Mouse (Mus musculus) CD4-positive helper T cell, adult 2 months (primary cell): ENCODE measurements around the gene Hivep2.

Experiments used
- DNase-seq: peaks from one replicate; pipeline ENCODE4 v3.0.0-alpha.2; 2012; ENCODE audit warnings: low read depth, missing footprints, low spot score

Gene Hivep2

DNA sequence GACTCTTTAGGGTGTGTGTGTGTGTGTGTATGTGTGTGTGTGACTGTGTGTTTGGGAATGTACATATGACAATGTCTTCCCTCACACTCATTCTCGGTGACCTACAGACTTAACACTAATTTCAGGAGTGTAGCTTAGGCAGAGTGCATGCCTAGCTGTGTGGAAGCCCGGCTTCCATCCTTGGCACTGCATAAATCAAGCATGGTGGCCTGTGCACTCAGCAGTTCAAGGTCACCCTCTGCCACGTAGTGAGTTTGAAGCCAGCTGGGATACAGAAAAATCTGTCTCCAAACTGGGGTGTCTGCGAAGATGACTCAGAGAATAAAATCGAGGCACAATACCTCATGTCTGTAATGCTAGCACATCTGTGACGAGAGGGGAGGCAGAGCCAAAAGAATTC is 115.0 kb downstream of the Hivep2 start:
- no peak for DNase-seq

DNA sequence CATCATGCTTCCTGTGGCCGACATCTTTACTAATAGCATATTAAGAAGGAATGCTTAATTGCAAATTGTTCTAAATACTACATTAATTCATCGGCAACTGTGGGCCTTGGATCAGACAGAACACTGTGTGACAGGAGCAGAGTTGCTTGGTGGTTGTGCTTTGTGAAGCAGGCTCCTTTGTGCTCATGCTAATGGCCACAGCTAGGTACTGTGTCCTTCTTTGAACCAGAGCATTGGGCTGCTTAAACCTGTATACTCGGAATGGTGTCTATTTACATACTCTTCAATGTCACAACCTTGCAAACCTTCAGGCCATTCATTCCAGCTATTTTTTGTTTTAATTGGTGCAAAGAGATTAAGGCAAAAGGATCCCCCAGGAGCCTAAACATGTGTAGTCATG is 115.9 kb downstream of the Hivep2 start:
- DNase-seq = no peak

DNA sequence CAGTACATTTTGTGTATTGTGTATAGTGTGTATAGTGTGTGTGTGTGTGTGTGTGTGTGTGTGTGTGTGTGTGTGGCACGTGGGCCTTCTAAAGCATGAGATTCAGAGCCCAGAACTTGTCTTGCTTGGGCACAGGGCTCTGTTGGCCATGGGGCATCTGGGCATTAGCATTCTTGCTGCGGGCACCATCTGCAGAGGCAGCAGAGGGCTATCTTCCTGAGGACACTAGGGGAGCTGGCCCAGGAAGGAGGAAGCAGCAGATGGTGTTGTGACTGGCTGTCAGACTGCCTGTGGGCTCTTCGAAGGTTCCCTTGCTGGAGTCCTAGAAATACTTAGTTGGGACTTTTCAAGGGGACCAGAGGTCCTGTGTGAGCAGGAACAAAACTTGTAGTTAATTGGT is 116.4 kb downstream of the Hivep2 start:
- no peak for DNase-seq

DNA sequence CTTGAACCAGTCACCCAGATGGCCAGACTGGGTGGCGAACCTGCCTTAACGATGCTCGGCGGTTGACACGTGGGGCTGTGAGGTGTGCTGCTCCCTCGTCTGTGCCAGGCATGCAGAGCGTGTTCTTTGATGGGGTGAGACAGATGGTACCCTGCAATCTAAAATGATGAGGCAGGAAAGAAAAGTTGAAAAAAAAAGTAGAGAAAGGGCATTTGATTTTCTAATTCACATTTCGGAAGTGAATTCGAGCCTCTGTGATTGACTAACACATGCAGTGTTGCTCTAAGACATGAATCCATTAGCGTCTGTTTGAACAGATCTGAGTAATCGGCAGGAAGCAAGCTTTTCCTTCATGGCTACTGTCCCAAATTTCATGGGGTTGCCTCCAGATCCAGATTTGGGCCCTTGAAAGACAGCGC is 119.4 kb downstream of the Hivep2 start:
- peak; percentile 75 for DNase-seq

DNA sequence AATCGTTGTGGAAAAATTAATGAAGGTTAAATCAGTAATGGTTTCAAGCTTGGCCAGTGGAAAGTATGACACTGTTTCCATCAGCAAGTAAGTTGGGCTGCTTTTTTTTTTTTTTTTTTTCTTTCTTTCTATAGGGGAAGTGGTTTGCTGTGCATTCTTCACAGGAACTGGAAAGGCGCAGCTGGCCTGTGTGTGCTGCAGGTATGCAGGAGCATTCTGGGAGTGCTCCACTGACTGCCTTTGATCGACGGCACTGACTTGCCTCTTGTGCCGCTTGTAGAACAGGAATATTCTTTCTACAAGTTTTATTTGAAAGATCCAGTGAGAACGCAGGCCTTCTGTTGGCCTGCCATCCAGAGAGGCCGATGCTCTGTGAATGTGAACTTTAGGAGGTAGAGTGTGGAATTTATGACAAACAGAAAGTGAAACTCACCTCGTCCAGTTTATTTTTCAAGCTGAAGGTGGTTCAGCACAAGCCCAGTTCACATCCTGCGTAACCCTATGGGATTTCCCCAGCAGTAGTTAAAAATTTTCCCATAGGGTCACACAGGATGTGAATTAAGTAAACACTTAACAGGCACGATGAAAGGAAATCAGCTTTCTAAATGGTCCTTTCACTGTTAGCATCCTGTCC is 120.1 kb downstream of the Hivep2 start:
- DNase-seq = peak; percentile 93

DNA sequence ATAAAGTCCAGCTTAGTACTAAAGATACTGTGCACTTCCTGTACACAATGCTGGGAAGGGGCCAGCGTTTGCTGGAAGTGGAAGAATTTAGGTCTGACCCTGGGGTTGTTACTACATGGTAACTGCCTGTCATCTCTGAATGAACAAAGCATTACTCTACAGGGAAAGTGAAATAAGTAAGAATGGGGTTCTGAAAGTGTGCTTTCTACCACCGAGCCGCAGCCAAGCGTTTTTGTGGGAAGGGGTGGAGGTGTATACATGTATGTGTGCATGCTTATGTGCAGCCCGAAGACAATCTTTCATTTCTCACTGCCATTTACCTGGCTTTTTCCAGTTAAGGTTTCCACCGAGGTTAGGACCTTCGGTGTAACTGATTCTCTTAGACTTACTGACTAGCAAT is 121.4 kb downstream of the Hivep2 start:
- DNase-seq = peak; percentile 49

DNA sequence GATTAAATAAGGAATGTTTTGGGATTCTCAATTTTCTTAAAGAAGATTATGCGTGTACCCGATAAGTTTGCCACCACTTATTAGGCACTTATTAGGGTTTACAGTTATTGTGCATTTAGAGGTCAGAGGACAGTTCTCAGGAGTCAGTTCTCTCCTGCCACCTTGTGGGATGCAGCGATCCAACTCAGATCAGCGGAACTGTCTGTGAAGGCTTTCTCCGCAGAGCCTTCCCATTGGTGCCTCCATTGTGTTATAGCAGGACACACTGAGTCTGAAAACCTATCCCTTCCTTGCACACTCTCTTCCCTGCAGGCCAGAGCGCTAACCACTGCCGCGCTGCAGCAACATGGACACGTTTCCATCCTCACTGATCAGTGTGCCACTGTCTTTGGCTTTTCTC is 123.6 kb downstream of the Hivep2 start:
- DNase-seq = peak; percentile 25

DNA sequence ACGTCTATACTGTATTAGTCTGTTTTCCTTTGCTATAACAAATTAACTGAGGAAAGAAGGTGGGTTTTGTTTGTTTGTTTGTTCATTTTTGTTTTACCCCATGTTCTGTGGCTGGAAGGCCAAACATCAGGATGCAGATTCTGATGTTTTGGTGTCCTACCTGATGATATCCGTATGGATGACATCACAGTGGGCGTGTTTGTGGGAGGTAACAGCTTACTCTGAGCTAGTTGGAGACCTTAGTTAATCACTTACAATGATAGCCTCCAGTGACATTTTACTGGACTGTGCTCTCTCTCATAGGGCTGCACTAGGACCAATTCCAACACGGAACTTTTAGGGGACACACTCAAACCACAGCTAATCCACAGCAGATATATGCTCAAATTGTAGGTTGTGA is 128.2 kb downstream of the Hivep2 start:
- DNase-seq = no peak

DNA sequence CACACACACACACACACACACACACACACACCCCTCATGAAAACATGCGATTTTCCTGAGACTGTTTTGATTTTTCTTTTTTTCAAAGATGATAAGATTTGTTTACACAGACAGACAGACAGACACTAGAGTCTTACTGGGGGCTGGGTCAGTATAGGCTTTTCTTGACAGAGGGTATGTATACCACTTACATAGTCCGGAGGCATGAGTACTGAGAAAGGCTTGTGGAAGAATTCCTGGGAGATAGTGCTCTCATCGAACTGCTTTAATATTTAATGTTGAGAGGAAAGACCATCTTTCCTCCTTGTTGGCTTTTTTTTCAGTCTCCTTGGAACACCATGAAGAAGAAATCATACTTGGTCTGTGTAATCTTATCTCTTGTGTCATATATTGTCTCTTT is 130.2 kb downstream of the Hivep2 start:
- DNase-seq = no peak

DNA sequence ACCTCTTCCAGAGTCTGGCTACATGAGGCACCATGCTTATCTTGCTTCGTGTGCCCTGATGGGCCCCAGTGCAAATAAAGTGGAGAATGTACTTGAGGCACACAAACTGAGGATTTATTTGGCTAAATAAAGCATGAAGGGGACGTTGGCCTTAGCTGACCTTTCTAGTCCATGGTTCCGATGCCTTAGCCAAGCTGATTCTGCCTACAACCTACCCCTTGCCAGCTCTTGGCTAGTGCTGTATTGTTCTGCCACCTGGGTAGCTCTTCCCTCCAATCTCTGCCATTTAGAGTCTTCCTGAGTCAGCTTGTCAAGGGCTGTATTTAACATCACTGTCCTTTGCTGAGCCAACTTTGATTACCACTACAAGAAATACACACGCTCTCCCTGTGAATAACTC is 133.3 kb downstream of the Hivep2 start:
- DNase-seq = no peak

DNA sequence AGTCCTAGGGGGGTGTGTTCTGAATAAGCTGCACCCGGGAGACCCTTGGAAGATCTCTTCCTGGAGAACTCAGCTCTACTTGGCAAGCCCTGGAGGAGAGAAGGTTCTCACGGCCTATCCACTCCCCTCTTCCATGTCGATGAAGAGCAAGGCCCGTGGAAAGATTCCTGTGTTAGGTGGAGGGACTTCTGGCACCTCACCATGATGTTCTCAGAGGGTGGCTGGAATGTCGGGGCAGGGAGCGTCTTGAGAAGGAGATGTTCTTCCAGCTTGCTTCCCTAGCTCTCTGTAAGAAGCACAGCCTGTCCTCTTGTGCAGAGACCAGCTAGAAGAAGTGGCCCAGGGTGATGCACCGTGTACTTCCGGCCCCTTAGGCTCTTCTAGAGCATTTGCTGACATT is 134.2 kb downstream of the Hivep2 start:
- DNase-seq = no peak

DNA sequence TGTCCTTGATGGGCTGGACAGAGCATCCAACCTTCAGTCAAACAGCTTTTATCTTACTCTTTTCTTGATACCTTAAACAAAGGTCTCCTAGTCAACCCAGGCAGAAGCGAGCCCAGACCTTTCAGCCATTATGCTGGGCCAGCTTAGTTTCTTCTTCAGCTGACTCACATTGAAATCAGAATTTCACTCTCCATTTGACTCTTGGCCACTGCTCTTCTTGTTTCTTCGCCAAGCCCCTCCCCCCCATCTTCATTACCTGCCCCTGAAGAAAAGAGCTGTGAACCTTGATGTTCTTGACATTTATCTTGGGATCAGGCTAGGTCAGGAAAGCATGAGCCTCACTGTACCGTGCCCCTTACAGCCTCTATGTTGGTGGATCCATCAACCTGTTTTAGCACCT is 135.0 kb downstream of the Hivep2 start:
- DNase-seq = no peak

DNA sequence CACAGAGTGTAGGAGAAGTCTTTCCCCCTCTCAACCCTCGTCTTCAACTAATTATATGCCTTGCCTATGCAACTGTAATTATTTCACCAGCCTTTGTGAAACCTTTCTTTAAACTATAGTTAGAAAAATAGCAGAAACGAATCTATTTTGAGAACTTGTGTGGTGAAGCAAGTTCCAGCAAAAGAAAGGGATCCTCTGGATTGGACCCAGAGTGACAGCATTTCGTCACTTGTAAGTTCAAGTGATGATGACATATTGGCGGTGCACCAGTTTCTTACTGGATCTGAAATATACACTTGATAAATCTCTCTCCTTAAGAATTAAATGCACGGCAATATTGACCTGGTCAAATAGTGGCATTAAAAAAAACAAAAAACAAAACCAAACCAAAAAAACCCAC is 136.1 kb downstream of the Hivep2 start:
- no peak for DNase-seq

DNA sequence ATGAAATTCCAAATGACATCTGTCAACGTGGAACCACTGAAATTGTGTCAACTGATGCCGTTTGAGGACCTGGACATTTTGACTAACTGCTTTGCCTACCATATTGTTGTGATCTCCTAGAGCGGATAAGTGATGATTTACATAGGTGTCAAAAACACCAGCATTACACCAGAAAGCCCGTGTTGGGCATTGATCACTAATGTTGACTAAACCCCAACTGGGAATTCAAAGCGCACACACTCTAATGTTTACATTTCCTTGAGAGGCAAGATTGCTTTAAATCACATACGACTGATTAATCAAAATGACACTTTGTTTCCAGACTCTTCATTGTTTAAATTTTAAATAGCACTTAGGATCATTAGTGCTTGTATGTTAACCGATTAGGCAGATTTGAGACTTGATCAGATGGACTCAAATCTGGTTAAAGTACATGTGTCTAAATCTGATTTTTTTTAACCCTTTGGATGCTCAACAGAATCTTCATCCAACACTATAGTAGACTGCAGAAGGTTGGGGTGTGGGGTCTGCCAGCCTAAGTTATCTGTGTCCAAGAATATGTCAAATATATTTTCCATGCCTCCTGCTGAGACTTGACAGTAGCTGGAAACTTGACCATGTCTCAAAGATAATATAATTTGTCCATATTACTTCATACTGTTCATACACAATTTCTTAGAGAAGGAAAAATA is 142.3 kb downstream of the Hivep2 start:
- no peak for DNase-seq

DNA sequence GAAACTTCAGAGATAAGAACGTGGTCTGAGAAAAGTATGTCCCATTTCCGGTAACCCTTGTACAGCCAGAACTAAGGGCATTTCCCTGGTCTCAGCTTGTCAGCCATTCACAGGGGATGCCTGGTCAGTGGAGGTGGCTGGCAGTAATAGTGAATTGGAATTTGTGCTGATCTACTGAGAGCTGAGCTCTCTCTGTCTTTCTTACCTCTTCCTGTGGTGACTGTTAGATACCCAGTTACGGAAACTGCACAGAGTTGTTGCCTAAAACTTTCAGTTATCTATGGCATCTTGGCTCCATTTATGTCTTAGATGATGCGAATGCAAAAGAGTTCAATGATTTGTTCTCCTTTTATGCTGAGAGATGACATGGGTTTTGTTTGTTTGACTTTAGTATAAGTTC is 150.0 kb downstream of the Hivep2 start:
- DNase-seq = peak; percentile 69

DNA sequence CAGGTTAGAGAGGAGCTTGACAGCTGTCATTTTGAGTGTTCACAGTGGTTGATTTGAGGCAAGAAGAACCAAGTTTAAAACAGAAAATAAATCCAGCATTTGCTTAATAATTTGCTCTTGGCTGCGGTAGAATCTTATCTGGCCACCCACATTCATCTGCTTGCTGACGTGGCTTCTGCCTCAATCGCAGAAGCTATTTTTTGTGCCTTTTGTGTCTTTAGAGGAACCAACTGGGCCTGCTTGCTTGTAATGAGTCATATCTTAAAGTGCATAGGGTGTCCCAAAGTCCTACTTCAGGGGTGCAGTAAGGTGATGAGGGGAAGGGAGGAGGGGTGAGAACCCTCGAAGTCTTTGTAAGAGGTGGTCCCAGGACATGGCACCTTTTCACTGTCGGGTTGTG is 151.1 kb downstream of the Hivep2 start:
- peak; percentile 54 for DNase-seq

DNA sequence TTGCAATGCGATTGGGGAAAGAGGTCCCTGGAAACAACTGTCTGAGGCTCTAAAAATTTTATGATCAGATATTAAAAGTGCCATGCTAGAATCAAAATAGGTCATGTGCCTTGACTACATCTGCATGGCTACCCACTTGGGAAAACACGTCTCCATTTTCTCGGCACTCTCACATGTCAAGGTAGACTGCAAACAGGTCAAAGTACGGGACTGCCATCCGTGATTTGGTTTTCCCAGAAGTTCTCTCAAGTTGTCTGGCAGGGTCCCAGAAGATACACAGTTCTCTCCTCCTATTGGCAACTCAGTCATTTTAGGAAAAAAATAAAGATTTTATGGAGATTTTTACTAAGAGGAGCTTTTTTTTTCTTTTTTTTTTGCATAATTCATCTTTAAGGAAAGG is 153.3 kb downstream of the Hivep2 start:
- no peak for DNase-seq

DNA sequence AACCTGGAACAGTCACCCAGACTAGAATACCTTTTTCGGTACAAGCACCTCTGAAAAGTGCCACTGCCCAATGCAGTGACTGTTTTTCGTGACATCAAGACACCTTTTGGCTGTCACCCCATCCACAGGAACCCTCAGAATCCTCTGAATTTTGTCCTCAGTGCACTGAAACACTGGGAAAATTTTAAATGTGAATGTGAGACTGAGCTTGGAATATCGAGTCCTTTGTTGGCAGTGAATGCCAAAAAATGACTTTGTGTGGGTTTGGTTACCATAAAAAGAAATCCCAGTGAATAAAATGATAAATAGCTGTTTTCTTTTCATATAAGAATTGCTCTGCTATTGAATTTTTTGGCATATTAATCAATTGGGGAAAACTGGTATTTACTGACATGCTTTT is 154.6 kb downstream of the Hivep2 start:
- no peak for DNase-seq

DNA sequence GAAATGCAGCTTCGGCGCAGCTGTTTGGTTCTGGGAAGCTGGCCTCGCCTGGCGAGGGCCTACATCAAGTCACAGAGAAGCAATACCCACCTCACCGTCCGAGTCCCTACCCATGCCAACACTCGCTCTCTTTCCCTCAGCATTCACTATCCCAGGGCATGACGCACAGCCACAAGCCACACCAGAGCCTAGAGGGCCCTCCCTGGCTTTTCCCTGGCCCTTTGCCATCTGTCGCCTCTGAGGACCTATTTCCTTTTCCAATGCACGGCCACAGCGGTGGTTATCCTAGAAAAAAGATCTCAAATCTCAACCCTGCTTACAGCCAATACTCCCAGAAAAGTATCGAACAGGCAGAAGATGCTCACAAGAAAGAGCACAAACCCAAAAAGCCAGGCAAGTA is 162.0 kb downstream of the Hivep2 start:
- no peak for DNase-seq

DNA sequence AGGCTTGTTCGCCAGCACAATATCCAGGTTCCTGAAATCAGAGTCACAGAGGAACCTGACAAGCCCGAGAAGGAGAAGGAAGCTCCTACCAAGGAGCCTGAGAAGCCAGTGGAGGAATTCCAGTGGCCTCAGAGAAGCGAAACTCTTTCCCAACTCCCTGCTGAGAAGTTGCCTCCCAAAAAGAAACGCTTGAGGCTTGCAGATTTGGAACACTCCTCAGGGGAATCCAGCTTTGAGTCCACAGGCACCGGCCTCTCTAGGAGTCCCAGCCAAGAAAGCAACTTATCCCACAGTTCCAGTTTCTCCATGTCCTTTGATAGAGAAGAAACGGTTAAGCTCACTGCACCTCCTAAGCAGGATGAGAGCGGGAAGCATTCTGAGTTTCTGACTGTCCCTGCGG is 164.4 kb downstream of the Hivep2 start:
- no peak for DNase-seq

DNA sequence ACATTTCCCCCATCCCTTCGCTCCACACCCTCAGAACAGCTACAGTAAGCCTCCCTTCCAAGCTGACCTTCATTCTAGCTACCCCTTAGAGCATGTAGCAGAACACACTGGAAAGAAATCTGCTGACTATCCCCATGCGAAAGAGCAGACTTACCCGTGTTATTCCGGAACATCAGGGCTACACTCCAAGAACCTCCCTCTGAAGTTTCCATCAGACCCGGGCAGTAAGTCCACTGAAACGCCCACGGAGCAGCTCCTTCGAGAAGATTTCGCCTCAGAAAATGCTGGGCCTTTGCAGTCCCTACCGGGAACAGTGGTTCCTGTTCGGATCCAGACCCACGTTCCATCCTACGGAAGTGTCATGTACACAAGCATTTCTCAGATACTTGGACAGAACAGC is 165.4 kb downstream of the Hivep2 start:
- DNase-seq = no peak

DNA sequence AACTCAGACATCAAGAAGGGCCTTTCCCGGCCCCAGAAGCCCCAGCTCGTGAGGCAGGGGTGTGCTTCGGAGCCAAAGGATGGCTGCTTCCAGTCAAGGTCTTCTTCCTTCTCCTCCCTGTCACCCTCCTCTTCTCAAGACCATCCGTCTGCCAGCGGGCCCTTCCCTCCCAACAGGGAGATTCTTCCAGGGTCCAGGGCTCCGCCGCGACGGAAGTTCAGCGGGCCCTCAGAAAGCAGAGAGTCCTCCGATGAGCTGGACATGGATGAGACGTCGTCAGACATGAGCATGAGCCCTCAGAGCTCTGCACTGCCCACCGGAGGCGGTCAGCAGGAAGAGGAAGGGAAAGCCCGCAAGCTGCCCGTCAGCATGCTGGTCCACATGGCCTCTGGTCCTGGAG is 166.2 kb downstream of the Hivep2 start:
- no peak for DNase-seq

DNA sequence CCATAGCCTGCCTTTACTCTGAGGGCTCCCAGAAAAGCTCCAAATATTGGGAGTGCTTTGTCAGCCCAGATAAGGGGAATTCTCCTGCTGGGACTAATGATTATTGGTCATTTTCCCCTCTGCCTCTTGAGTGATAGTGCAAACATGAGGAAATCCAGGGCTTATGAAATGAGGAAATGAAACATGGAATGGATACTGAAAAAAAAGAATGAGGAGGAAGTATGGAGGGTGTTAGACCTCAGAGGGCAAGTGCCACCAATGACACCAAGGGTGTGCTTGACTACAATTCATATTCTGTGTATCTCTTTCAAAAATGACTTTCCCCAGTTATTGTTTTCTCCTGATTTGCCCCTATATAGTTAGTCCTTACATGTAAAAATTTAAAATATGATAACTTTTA is 167.1 kb downstream of the Hivep2 start:
- DNase-seq = no peak

DNA sequence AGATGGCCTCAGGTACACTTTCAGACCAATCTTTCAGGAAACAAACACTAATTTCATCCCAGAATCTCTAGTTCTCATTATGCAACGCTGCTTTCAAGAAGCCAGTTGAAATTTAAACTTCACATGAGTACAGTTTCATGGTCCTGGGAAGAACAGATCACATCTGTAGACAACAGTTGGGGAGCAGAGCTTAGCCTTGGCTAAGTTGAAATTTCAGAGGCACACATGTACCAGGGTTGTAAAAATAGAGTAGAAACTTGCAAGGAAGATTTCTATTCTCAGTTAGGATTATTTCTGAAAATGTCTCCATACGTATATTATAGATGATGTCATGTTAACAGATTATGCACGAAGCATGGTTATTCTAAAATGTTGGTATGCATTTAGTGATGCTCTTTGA is 172.8 kb downstream of the Hivep2 start:
- DNase-seq = no peak
